Mouse (Mus musculus): ENCODE results near the gene Masp2.

DNA sequence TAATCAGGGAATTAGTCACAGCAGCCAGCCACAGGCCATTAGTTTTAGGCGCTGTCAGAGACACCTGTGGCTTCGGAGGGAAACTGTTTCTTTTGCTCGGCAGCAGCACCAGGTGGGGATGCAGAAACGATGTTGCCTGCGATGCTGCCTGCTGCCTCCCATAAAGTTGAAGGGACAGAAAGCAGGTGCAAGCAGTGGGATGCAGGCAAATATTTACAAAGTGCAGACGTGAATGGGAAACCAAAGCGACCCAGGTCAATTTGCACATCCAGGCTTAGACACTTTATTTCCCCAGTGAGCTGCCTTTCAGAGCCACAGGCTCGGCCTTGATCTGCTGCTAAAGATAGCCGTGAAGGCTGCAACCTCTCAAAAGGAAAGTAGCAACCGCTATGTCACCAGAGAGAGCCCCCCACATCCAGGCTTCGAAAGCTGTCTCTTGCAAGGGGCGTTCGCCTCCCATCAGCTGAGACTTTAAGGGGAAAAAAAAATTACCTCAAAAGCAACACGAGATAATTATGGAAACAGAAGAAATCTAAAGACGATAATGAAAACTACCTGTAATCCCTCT lies 54.4 kb downstream of the Masp2 start:
- TF ChIP-seq CTCF (IDR thresholded peaks at IDR 0.05; ENCODE audit: low read depth, low read length) (no peak), POLR2A (IDR thresholded peaks at IDR 0.05; ENCODE audit: borderline replicate concordance, low read depth, low read length) (no peak)

Data from bone marrow macrophage, adult 2 months (primary cell).